In the genomic region with DNA sequence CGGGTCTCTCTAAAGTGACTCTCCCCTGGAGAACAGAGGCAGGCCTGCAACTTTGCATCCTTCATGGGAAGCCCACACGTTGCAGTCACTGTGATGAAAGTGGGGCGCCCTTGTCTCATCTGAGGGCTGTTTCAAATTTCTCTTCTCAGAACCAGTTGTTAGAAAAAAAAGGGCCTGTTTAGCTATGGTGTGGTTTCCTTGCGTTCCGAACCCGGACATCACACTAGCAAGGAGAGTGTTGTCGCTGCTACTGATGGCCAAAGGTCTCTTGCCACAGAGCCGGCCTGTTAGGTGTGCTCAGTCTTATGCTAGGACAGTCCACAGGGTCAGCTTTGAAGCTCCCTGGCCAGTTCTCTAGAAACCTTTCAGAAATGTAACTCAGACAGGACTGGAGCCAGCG, we compare ENCODE assay signal across 8 mouse cellular contexts.
A peak's percentile ranks its signal among the peaks of the same experiment; 100 is the strongest.
DNase-seq lines count a peak whose midpoint lies in the region; ATAC-seq and TF ChIP-seq lines count a peak whose summit lies in the region.

No protein-coding gene starts in this region.

- H3K4me1 ChIP-seq in kidney, adult 2 months (ENCODE audit: control insufficient read depth, insufficient read depth, low read length), result peaks cover 42% of the 10 kb centered on the region
- peaks cover 33% of the 10 kb centered on the region for H3K4me1 ChIP-seq in forebrain, embryonic 13.5 days
- peaks cover 25% of the 10 kb centered on the region for H3K4me1 ChIP-seq in limb, embryonic 11.5 days (ENCODE audit: control insufficient read depth, insufficient read depth, low read length)
- peaks cover 52% of the 10 kb centered on the region for H3K4me1 ChIP-seq in neural tube, embryonic 13.5 days (replicated peaks)

- peak; percentile 80 for DNase-seq in kidney, adult 2 months
- DNase-seq in kidney, postnatal 10 days, result no peak
- no peak for DNase-seq in limb, embryonic 11.5 days (ENCODE audit: low spot score)
- no peak for DNase-seq in retina, embryonic 14.5 days (ENCODE audit: low spot score)
- DNase-seq in testis, postnatal 10 days (ENCODE audit: low spot score), result no peak
- no peak for DNase-seq in right cerebral cortex, adult 18-20 months

- TF ChIP-seq CTCF in kidney, adult 2 months (conservative IDR thresholded peaks at IDR 0.05; ENCODE audit: insufficient read depth, insufficient read length, low read depth, low read length), result no peak

- TF ChIP-seq POLR2A in kidney, adult 2 months (IDR thresholded peaks at IDR 0.05; ENCODE audit: low read depth, low read length), result no peak

- peak overlapping the region; percentile 38; the same call in 1 of the 2 replicates for H3K4me3 ChIP-seq in kidney, adult 2 months (ENCODE audit: insufficient read depth, low read depth, low read length)
- peak overlapping the region; percentile 64 for H3K4me3 ChIP-seq in forebrain, embryonic 13.5 days
- peak overlapping the region; percentile 43; the same call in 1 of the 2 replicates for H3K4me3 ChIP-seq in limb, embryonic 11.5 days (ENCODE audit: low read depth, low read length)
- peak overlapping the region; percentile 74 for H3K4me3 ChIP-seq in neural tube, embryonic 13.5 days

- H3K27ac ChIP-seq in kidney, adult 2 months (ENCODE audit: insufficient read depth, low read depth, low read length), result peak overlapping the region; percentile 92
- H3K27ac ChIP-seq in forebrain, embryonic 13.5 days, result no peak overlapping the region
- peak overlapping the region; percentile 57 for H3K27ac ChIP-seq in limb, embryonic 11.5 days (replicated peaks; ENCODE audit: low read depth, low read length)
- peak overlapping the region; percentile 28; the same call in 1 of the 2 replicates for H3K27ac ChIP-seq in neural tube, embryonic 13.5 days (replicated peaks)

- H3K9ac ChIP-seq in forebrain, embryonic 13.5 days, result 0 out of 2 replicates have a peak overlapping the region, but pooled peaks have one; percentile 74
- peak overlapping the region; percentile 59 for H3K9ac ChIP-seq in limb, embryonic 11.5 days (ENCODE audit: low read length)
- H3K9ac ChIP-seq in neural tube, embryonic 13.5 days, result peak overlapping the region; percentile 80

- ATAC-seq in forebrain, embryonic 13.5 days, result no peak
- ATAC-seq in limb, embryonic 11.5 days (ENCODE audit: insufficient number of reproducible peaks, low FRiP score, low TSS enrichment, low read depth), result no peak
- ATAC-seq in neural tube, embryonic 13.5 days (ENCODE audit: low read depth), result no peak; the same call in 1 of the 2 replicates

- H3K27me3 ChIP-seq in kidney, adult 2 months (replicated peaks; ENCODE audit: control insufficient read depth, insufficient read depth, low read length), result no peaks in the 10 kb centered on the region
- peaks cover 14% of the 10 kb centered on the region; the same call in 1 of the 2 replicates for H3K27me3 ChIP-seq in forebrain, embryonic 13.5 days
- H3K27me3 ChIP-seq in limb, embryonic 11.5 days (ENCODE audit: control insufficient read depth, insufficient read depth, low read length), result no peaks in the 10 kb centered on the region
- H3K27me3 ChIP-seq in neural tube, embryonic 13.5 days, result 0 out of 2 replicates have a peak, but pooled peaks cover 7% of the 10 kb centered on the region

- H3K4me2 ChIP-seq in forebrain, embryonic 13.5 days, result peak overlapping the region; percentile 93
- H3K4me2 ChIP-seq in limb, embryonic 11.5 days (ENCODE audit: low read depth, severe bottlenecking), result peak overlapping the region; percentile 93
- H3K4me2 ChIP-seq in neural tube, embryonic 13.5 days, result peak overlapping the region; percentile 94

- H3K9me3 ChIP-seq in forebrain, embryonic 13.5 days (replicated peaks), result no peaks in the 10 kb centered on the region
- H3K9me3 ChIP-seq in limb, embryonic 11.5 days (ENCODE audit: control insufficient read depth, low read length), result no peaks in the 10 kb centered on the region
- no peaks in the 10 kb centered on the region for H3K9me3 ChIP-seq in neural tube, embryonic 13.5 days

- WGBS in kidney, adult 2 months, result 34% methylated on average over 9 of the region's 9 CpGs
- WGBS in forebrain, embryonic 13.5 days, result 36% methylated on average over 9 of the region's 9 CpGs
- 29% methylated on average over 9 of the region's 9 CpGs for WGBS in limb, embryonic 11.5 days
- 40% methylated on average over 9 of the region's 9 CpGs for WGBS in neural tube, embryonic 13.5 days

- no peaks in the 10 kb centered on the region for H3K36me3 ChIP-seq in kidney, adult 2 months (ENCODE audit: control insufficient read depth, insufficient read depth, low read length)
- no peaks in the 10 kb centered on the region for H3K36me3 ChIP-seq in forebrain, embryonic 13.5 days (ENCODE audit: poor library complexity, severe bottlenecking)
- H3K36me3 ChIP-seq in limb, embryonic 11.5 days (ENCODE audit: control insufficient read depth, insufficient read depth, low read length), result no peaks in the 10 kb centered on the region
- H3K36me3 ChIP-seq in neural tube, embryonic 13.5 days, result no peaks in the 10 kb centered on the region
